Mouse (Mus musculus) pancreas, adult 10 weeks (tissue): Measurements from ENCODE around the gene Mgat4b. TPM values are rescaled to one million over a fixed set of nuclear protein-coding genes. Genes with fewer than 3 reads are reported as not detected.

ENCODE experiments used
- polyA plus RNA-seq: library from polyadenylated mRNA; stranded (reverse); fragments of 350-450 nt; fragmentation: Illumina TruSeq; extraction: RNeasy Lipid Tissue Mini Kit (QIAGEN cat#74804); gene quantifications from one replicate; pipeline ENCODE4 v1.2.3, GENCODE M21; 2015; ENCODE audit warnings: low read depth, low replicate concordance; ENCODE audit not compliant: insufficient read depth

Gene Mgat4b
- 25.8 TPM for polyA plus RNA-seq

GRCm38 (mm10) chr11:50210505-50211151 is at the start of gene Mgat4b, which contains the start of gene Sqstm1:
Mgat4b (plus strand) TSS chr11:50210890.
Sqstm1 (minus strand) TSS chr11:50210827.

GRCm38 (mm10) chr11:50174111-50174729 is 36.5 kb upstream of the Mgat4b start, which contains the start of gene Mrnip:
Mrnip (plus strand) TSS chr11:50174444.

GRCm38 (mm10) chr11:50238324-50238723 is 27.6 kb downstream of the Mgat4b start, which contains the start of gene Ltc4s:
Ltc4s (minus strand) TSS chr11:50238616.

Other genes starting within 250 kb of the Mgat4b start
- 32.8 TPM for gene Rnf130, start 185.5 kb upstream of the Mgat4b start, polyA plus RNA-seq
- 12.1 TPM for gene Tbc1d9b, start 79.5 kb upstream of the Mgat4b start, polyA plus RNA-seq
- gene Mrnip, start 36.4 kb upstream of the Mgat4b start, polyA plus RNA-seq: 0.76 TPM
- 103 TPM for gene Sqstm1, start 63 bp upstream of the Mgat4b start, polyA plus RNA-seq
- 6.6 TPM for gene Ltc4s, start 27.7 kb downstream of the Mgat4b start, polyA plus RNA-seq
- gene Maml1, start 81.4 kb downstream of the Mgat4b start, polyA plus RNA-seq: 3.2 TPM
- 46.8 TPM for gene Canx, start 114.8 kb downstream of the Mgat4b start, polyA plus RNA-seq
- gene Cby3, start 143.6 kb downstream of the Mgat4b start, polyA plus RNA-seq: not detected
- 153 TPM for gene Hnrnph1, start 166.1 kb downstream of the Mgat4b start, polyA plus RNA-seq
- 12.5 TPM for gene Rufy1, start 220.2 kb downstream of the Mgat4b start, polyA plus RNA-seq